Mouse (Mus musculus) liver, embryonic 14.5 days (tissue): ENCODE results near the gene Gm9817. TPM values are rescaled to one million over a fixed set of nuclear protein-coding genes. Genes with fewer than 3 reads are reported as not detected.
A peak's percentile ranks its signal among the peaks of the same experiment; 100 is the strongest.
"Not testable (repeated sequence)": the region's sequence is repeated elsewhere in the genome, so short reads cannot be mapped to it uniquely, and the experiment has no call there.

ENCODE experiments used
- ATAC-seq: fragments of 200-750 bp; cut with Nextera tagmentation; 2 replicates; pipeline ENCODE4 v1.8.0; 2017; ENCODE audit warnings: moderate number of reproducible peaks, mild to moderate bottlenecking, moderate library complexity; ENCODE audit not compliant: insufficient read depth
- DNase-seq, 3 experiments: peaks; one replicate each; pipeline ENCODE4 v3.0.0-alpha.2; 2012 to 2013; ENCODE audit warnings: low read depth in 3 of 3, low spot score in 3 of 3
- H3K27ac ChIP-seq: fragments of 300-500 bp; sonication (generic); 2 replicates; pipeline ENCODE4 v1.5.1; 2014; ENCODE audit warnings: moderate library complexity, mild to moderate bottlenecking, control low read depth, inconsistent platforms
- H3K27me3 ChIP-seq: fragments of 300-500 bp; sonication (generic); 2 replicates; pipeline ENCODE4 v1.6.1; 2014; ENCODE audit warnings: mild to moderate bottlenecking, low read length, moderate library complexity; ENCODE audit not compliant: control insufficient read depth, insufficient read depth
- H3K36me3 ChIP-seq: fragments of 300-500 bp; sonication (generic); replicated peaks from 2 replicates; pipeline ENCODE4 v1.6.1; 2014; ENCODE audit warnings: low read depth; ENCODE audit not compliant: control insufficient read depth, insufficient read depth
- H3K4me1 ChIP-seq, 2 experiments: fragments of 200-500 bp in 1 of 2; fragments of 300-500 bp in 1 of 2; sonication (generic) in 1 of 2; replicated peaks; 2 replicates each; pipeline ENCODE4 v1.6.1; 2012 to 2014; ENCODE audit warnings: antibody characterized with exemption in 1 of 2, inconsistent platforms in 1 of 2, low read length in 1 of 2; ENCODE audit not compliant: control insufficient read depth in 2 of 2, insufficient read depth in 2 of 2
- H3K4me2 ChIP-seq: fragments of 300-500 bp; sonication (generic); 2 replicates; pipeline ENCODE4 v1.6.1; 2014; ENCODE audit warnings: low read depth, mild to moderate bottlenecking, control low read depth, moderate library complexity
- H3K4me3 ChIP-seq, 2 experiments: fragments of 200-500 bp in 1 of 2; fragments of 300-500 bp in 1 of 2; sonication (generic) in 1 of 2; 2 replicates each; pipeline ENCODE4 v1.5.1; 2012 to 2014; ENCODE audit warnings: low read depth in 2 of 2, low read length in 2 of 2, mild to moderate bottlenecking in 2 of 2, control low read depth in 1 of 2, inconsistent platforms in 1 of 2, moderate library complexity in 1 of 2; ENCODE audit not compliant: insufficient read depth in 1 of 2
- H3K9ac ChIP-seq: fragments of 300-500 bp; sonication (generic); replicated peaks from 2 replicates; pipeline ENCODE4 v1.6.1; 2014; ENCODE audit warnings: mild to moderate bottlenecking, control low read depth, moderate library complexity
- H3K9me3 ChIP-seq: fragments of 300-500 bp; sonication (generic); 2 replicates; pipeline ENCODE4 v1.6.1; 2016; ENCODE audit warnings: low read length, mixed read lengths; ENCODE audit not compliant: control insufficient read depth
- CTCF ChIP-seq: IDR thresholded peaks from 2 replicates; pipeline ENCODE4 v1.5.1; 2016; ENCODE audit warnings: antibody characterized with exemption, low read depth, control low read depth
- EP300 ChIP-seq: IDR thresholded peaks from 2 replicates; pipeline ENCODE4 v1.6.1; 2016; ENCODE audit warnings: antibody characterized with exemption, low read depth
- WGBS: fragments of 180-500 bp; shearing (Covaris S2); extraction: QIAGEN DNeasy Blood & Tissue Kit; methylation state at CpG from one replicate; pipeline ENCODE4 v1.1.7; 2014; ENCODE audit not compliant: insufficient replicate concordance; 5-methylcytosine and 5-hydroxymethylcytosine counted together
- polyA plus RNA-seq, 2 experiments: library from polyadenylated mRNA; depleted of rRNA in 1 of 2; stranded (reverse) in 1 of 2; unstranded in 1 of 2; fragments of >200 nt; fragmentation: Nextera tagmentation in 1 of 2; extraction: Ambion mirVana in 1 of 2; gene quantifications; 2 replicates each; pipeline versions ENCODE4 v1.2.1 to v1.2.3; 2012 to 2014

Gm9817 gene
- polyA plus RNA-seq (2012; rRNA removed), result not detected in 2 replicates
- not detected in 2 replicates for polyA plus RNA-seq (2014; fragmentation: Nextera tagmentation; extraction: Ambion mirVana)

DNA sequence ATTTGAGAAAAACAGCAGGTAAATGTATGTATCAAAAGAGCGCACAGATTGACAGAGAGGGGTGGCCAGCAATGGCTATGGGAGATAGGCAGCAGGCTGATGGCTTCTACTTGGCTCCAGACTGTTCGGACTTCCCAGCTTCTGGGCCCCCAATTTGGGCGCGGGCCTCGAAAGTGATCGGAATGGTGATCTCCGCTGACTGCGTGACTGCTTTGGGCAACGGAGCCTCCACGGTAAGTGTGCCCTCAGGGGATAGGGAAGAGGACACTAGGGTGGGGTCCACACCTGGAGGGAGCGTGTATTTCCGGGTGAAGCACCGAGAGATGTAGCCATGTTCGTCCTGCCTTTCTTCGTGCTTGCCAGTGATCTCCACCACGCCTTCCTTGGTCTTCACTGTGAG is at the start of gene Gm9817:
Gene Gm9817 (plus strand): TSS at position 301 of the 400 bp plus-strand sequence.
- 35% methylated on average over 16 of the region's 16 CpGs for WGBS
- not testable (repeated sequence) for H3K36me3 ChIP-seq, H3K9me3 ChIP-seq, H3K4me3 ChIP-seq, H3K4me1 ChIP-seq, DNase-seq, H3K4me2 ChIP-seq, H3K9ac ChIP-seq, H3K27ac ChIP-seq, ATAC-seq
- peaks cover 11% of the 10 kb centered on the region for H3K27me3 ChIP-seq

DNA sequence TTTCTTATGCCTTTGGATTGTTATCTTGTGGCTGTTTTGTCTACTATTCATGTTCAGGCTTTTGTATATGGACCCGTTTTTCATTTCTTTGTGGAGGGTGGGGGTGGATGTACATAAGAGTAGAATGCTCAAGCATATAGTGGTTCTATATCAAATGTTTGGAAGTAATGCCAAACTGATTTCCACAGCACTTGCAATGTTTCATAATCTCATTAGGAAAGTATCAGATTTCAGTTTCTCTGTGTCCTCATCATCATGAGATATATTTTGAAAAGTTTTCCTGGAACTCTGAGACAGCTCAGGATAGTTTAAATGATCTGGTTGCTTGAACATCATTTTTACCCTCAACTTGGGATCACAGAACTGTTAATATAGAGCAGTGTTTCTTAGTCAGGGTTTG is 48.7 kb upstream of the Gm9817 start:
- Histone ChIP-seq H3K9ac (no peak overlapping the region), H3K4me1 (peaks cover 0 to 15% of the 10 kb centered on the region in 2 experiments; a peak in 2 of 4 replicates), H3K27me3 (peaks cover 3% of the 10 kb centered on the region), H3K9me3 (no peaks in the 10 kb centered on the region), H3K4me3 (no peak overlapping the region), H3K27ac (no peak overlapping the region), H3K4me2 (no peak overlapping the region), H3K36me3 (no peaks in the 10 kb centered on the region)
- DNase-seq (no peak), ATAC-seq (no peak)
- no peak for TF ChIP-seq CTCF
- no peak for TF ChIP-seq EP300
- 50% methylated on average over 1 of the region's 1 CpGs for WGBS

DNA sequence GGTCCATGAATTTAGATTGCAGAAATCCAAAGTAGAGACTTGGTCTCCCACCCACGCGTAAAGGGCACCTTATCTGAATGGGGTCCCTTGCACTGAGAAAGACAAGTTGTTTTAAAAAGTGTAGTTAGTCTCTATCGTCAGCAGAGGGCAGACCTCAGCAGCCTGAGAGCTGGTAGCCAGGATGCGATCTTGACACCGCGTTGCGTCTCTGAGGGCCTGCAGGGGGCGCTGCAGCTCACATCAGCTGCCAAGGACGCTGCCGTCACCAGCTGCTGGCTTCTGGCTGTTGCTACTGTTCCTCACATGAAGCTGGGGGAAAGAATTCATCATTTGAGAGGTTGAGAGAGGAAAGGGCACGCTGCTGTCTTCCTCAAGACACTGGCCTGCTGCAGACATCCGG is 47.7 kb upstream of the Gm9817 start:
- DNase-seq (peak; percentile 66 to 81 (median 75)), ATAC-seq (no peak; the same call in 1 of the 2 replicates)
- TF ChIP-seq EP300, result no peak
- peak; percentile 100 for TF ChIP-seq CTCF
- Histone ChIP-seq H3K4me2 (no peak overlapping the region), H3K36me3 (no peaks in the 10 kb centered on the region), H3K27me3 (peaks cover 3% of the 10 kb centered on the region), H3K9me3 (no peaks in the 10 kb centered on the region), H3K9ac (no peak overlapping the region), H3K4me1 (peaks cover 0 to 15% of the 10 kb centered on the region in 2 experiments; a peak in 2 of 4 replicates), H3K27ac (no peak overlapping the region), H3K4me3 (no peak overlapping the region)
- 11% methylated on average over 12 of the region's 12 CpGs for WGBS

DNA sequence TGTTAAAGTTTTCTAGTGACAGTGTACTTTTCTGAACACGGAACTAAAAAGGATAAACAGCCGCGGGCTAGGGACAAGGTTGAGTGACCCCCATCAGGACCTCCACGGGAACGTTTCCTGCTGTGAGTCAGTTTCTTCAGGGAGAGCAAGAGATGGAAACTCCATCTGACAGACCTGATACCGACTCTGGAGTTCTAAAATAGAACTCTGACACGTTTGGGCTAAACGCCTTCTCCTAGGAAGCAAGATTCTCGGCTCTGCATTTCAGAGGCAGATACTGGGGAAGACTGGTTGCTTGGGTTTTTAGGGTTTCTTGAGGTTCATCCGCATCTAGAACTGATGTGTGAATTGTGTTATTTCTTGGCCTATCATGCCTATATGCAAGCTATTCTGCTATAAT is 47.2 kb upstream of the Gm9817 start:
- TF ChIP-seq EP300 (no peak), CTCF (no peak)
- no peak for ATAC-seq
- Histone ChIP-seq H3K9me3 (no peaks in the 10 kb centered on the region), H3K4me3 (no peak overlapping the region), H3K27ac (no peak overlapping the region), H3K4me2 (0 out of 2 replicates have a peak overlapping the region, but pooled peaks have one; percentile 11), H3K9ac (no peak overlapping the region), H3K27me3 (peaks cover 3% of the 10 kb centered on the region), H3K4me1 (peaks cover 0 to 15% of the 10 kb centered on the region in 2 experiments; a peak in 2 of 4 replicates), H3K36me3 (no peaks in the 10 kb centered on the region)
- WGBS, result 32% methylated on average over 10 of the region's 10 CpGs
- no peak for DNase-seq

DNA sequence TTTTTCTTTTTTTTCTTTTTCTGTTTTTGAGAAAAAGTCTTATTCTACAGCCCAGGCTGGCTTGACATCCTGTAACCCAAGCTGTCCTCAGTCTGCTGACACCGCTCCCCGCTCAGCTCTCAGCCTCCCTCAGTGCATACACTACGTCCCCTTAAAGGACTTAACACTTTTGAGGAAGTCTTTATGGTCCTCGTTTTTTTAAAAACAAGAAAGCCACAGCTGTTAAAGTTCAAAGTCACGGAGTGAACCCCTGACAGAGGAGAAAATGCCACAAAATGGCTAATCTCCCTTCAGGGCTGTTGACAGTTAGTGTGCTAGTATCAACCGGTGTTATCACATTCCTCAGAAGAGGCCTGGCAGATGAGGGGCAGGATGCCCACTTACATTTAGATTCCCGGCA is 46.7 kb upstream of the Gm9817 start:
- WGBS, result 11% methylated on average over 7 of the region's 7 CpGs
- Histone ChIP-seq H3K27me3 (peaks cover 3% of the 10 kb centered on the region), H3K27ac (no peak overlapping the region), H3K36me3 (no peaks in the 10 kb centered on the region), H3K9me3 (no peaks in the 10 kb centered on the region), H3K9ac (no peak overlapping the region), H3K4me1 (peaks cover 0 to 15% of the 10 kb centered on the region in 2 experiments; a peak in 2 of 4 replicates), H3K4me2 (no peak overlapping the region), H3K4me3 (no peak overlapping the region)
- ATAC-seq, result no peak
- no peak for DNase-seq
- TF ChIP-seq EP300, result peak; percentile 25; the same call in 1 of the 2 replicates
- TF ChIP-seq CTCF, result no peak
